Mouse (Mus musculus): ENCODE measurements at regions not wholly inside any gene's neighbourhood (a gene's known extent, or its start where the extent isn't known, plus 50 kb on each side); places are given as distances from the start of the nearest gene placed in this dataset.

GRCm38 (mm10) chr8:10707122-10707521 lies 301.1 kb downstream of the Irs2 start:
- DNase-seq = no peak

GRCm38 (mm10) chr8:10705909-10706308 lies 302.3 kb downstream of the Irs2 start:
- DNase-seq = no peak

GRCm38 (mm10) chr8:10702755-10703154 lies 305.5 kb downstream of the Irs2 start:
- no peak for DNase-seq

GRCm38 (mm10) chr8:10702248-10702647 lies 306.0 kb downstream of the Irs2 start:
- no peak for DNase-seq

GRCm38 (mm10) chr8:10701648-10702061 lies 306.6 kb downstream of the Irs2 start:
- no peak for DNase-seq

GRCm38 (mm10) chr8:10701226-10701625 lies 307.0 kb downstream of the Irs2 start:
- no peak for DNase-seq

- no peak for DNase-seq
Observed at GRCm38 (mm10) chr8:10699669-10700068, 308.6 kb downstream of the Irs2 start.

- DNase-seq = no peak
Observed at GRCm38 (mm10) chr8:10695181-10695580, 313.1 kb downstream of the Irs2 start.

GRCm38 (mm10) chr8:10690659-10691058 lies 317.6 kb downstream of the Irs2 start:
- DNase-seq = no peak

GRCm38 (mm10) chr8:10689881-10690280 lies 318.4 kb downstream of the Irs2 start:
- DNase-seq = no peak

GRCm38 (mm10) chr8:10687867-10688561 lies 320.2 kb downstream of the Irs2 start:
- no peak for DNase-seq
